Mouse (Mus musculus) gastrocnemius, adult 18-20 months (tissue): ENCODE measurements around the gene Hivep2. TPM values are rescaled to one million over a fixed set of nuclear protein-coding genes. Genes with fewer than 3 reads are reported as not detected.

Source experiments
- DNase-seq: peaks from one replicate; pipeline ENCODE4 v3.0.0; 2021; ENCODE audit warnings: low spot score
- total RNA-seq, 2 experiments: library from RNA; stranded (reverse); gene quantifications; 2 replicates each; pipeline ENCODE4 v1.2.3; 2021

The Hivep2 gene
- total RNA-seq, 2 experiments from 2014 or later, result 47.5 to 48.3 TPM

DNA sequence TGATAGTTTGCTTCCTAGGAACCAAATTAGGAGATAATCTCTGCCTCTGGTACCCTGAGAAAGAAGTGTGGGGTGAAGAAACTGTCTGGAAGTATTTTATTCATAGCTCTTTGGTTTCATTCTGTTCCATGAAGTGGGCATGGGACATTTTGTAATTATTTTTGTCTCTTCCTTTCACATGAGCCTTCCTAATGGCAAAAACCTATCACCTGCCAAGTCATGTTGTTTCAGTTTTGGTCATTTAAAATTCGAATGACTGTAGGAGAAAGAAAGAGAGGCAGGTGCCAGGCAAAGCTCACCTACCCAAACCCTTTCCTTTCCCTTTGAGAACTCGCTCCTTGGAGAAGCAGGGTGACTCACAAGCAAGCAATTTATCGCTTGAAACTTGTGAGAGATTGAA lies 53.3 kb downstream of the Hivep2 start:
- no peak for DNase-seq

DNA sequence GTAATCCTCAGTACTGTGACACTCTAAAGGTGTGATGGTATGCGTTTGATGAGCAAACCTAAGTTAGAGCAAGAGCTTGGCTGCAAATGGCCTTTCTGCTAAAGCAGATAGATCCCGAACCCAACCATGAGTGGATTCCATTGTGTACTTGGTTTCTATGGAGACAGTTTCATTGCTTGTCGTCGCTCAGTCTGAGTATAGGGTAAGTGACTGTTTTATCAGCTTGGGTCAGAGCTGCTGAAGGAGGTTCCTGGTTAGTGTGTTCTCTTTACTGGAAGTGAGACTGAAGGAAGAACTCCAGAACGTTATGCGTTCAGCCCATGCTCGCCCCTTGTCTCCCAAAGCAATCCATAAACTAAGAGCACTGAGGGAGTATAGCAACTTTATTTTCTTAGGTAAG lies 54.4 kb downstream of the Hivep2 start:
- DNase-seq, result no peak

DNA sequence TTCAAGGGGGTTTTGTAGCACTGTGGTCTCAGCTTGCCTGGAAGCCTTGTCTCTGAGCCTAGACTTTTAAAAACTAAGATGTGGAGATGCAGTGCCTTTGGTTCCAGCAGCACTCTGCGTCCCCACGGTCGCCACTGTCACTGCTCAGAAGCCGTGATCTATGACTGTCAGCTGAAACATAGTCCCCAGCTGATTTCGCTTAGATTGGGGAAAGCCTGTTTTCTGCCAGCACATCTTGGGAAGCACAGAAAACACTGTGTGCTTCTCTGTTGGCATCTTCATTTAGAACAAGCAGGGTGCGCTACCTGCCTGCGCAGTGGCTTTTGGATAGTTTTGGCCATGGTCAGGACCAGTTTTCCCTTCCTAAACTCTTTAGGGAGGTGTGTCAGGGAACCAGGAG lies 59.1 kb downstream of the Hivep2 start:
- DNase-seq, result peak; percentile 60

DNA sequence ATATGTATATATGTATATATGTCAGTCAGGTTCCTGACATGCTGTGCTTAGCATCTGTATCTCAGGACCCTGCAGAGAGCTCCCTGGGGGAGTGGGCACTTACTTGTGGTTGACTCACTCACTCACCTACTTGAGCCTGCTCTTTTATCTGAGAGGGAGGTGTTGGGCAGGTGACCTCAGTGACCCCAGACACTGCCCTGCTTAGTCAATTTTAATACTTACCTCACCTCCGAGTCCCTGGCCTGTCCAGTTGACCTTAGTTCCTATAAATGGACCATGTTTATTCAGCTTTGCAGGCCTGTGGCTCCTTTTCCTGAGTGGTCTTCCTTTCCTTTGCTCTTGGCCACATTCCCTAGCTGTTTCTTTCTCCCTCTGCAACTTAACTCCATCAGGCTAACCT lies 61.9 kb downstream of the Hivep2 start:
- no peak for DNase-seq

DNA sequence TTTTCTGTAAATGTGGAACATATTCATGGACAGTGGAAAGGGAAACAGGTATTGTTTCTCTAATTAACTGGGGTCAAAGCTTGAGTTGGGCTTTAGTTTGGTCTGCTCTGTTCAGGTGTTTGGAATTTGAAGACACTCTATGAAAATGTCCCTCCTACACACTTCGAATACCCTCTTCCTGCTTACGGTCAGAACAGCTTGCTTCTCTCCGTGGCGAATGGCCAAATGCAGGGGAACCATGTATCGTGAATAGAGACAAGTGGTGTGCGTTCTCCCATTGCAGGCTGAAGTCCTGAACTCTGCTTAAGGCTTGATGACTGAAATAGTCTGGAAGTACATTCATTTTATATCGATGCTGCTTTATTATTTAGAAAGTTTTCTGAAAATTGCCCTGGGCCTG lies 63.1 kb downstream of the Hivep2 start:
- DNase-seq, result no peak

DNA sequence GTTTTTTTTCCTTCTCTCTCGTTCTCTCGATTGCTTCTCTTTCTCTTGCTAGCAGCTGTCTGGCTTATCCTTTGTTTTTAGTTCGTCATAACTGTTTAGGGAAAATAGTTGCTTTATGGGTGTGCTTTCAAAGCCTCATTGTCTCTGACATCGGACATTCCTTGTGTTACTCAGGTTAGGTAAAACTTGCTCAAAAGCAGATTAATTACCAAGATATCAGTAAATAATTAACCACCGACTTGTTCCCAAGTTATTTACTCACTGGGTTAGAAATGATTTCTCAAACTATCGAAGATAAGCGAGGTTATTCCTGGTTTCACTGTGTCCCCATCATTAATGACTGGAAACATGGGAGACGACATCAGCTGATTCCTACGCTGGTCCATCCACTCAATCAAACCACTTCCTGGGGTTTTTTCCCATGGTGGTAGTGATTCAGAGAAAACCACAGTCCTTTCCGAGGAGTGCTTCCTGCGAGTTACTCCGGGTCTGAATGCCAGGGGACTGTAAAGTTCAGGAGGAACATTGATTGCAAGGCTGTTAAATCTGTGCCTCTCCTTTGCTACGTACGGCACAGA lies 64.7 kb downstream of the Hivep2 start:
- no peak for DNase-seq

DNA sequence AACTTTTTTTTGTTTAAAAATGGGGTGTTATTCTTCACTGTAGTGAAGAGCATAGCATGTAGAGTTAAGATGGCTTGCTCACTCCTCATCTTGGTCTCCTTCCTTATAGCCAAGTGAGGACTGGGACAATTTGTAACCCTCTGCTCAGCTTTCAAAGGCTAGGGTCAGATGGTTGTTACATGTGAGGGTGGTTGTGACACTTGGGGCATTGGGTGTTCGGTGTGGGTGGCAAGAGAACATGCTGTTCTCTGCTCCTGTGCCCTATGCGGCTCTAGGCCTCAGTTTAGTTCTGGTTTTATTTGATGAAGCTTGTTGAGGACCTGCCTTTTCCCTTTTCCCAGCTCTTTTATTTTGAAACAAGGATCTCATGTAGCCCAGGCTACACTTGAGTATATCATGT lies 66.7 kb downstream of the Hivep2 start:
- peak; percentile 52 for DNase-seq

DNA sequence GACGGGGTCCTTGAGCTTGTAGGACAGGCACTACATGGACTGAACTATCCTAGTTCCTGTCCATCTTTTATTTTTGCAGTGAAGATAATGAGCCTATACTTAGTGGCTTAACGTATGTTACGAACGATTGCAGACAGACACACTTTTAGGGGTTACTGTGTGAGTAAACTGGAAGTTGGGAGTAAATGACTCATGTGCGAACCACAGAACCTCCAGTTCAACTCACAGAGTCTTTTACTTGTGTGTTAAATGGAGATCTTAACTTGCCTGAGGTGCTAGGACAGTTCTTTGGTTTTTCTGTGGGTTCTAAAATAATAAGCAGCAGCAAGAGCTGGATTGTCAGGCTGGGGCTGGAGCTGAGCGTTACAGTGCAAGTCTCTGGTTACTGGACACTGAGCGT lies 68.2 kb downstream of the Hivep2 start:
- DNase-seq, result no peak

DNA sequence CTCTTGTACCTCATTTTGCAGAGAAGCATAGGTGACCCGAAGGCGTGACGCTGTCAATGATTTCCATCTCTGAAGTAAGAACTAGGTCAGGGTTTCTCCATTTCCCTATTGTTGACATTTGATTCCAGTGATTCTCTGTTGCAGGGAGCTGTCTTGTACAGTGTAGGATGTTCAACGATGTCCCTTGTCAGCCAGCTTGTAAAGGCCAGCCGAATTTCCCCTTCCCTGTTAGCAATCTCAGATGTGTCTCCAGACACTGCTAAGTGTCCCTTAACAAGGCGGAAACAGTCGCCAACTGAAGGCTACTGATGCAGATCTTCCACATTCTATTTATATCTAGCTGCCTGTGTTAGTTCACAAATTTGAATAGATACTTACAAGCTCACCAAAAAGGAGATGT lies 68.9 kb downstream of the Hivep2 start:
- no peak for DNase-seq

DNA sequence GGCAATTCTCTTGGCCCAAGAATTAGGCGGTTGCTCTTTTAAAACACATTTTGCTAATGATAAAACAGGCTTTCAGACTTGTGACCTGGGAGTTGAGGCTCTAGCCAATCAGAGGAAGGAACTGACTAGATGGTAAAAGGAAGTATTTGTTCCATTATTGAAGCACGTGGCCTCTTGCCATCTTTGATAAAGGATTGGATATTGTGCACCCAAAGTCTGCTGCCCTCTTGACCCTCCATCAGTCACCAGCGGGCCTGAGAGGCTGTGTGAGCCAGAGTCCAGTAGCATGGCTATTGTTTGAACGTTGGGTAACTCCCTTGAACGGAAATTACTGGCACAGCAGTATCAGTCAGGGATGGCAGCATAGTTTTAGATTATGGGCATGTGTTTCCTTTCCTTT lies 69.7 kb downstream of the Hivep2 start:
- DNase-seq, result no peak

DNA sequence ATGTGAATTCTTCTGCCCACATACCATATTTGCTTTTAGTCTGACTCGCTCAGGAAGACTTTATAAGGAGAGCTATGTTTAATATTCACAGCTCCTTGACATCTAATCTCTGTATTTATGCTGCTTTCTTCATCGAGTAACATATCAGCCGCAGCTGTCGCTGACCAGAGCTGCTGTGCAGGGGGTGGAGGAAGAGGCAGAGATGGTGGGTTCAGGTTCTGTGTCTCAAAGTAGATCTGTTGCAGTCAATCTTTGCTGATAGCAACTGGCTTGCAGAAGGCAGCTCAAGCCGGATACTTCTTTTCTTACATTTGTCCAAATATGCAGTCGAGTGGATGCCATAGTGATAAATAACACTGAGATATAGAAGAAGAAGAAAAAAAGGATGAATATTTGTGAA lies 70.6 kb downstream of the Hivep2 start:
- no peak for DNase-seq

DNA sequence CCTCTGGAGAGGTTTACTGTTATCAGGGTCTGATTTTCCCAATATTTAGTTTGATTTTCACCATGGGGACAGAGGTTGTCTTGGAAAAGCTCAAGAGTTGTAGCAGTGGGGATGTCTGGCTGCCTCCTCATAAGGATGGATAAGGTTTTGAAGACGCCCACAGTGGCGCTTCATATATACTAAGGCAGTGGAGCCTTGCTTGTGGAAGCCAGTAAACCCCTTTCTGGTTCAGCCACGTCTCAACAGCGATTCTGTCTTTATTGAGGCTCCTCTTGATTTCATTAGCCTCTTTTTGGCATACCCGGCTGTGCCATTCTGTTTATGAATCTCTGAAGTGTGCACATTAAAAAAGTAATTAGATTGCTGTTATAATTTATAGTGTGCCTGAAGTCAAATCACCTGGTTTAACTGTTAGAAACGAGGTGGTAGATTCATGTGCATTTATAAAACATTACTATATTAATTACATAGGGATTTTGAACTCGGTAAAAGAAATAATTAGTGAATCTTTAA lies 72.2 kb downstream of the Hivep2 start:
- DNase-seq, result no peak

DNA sequence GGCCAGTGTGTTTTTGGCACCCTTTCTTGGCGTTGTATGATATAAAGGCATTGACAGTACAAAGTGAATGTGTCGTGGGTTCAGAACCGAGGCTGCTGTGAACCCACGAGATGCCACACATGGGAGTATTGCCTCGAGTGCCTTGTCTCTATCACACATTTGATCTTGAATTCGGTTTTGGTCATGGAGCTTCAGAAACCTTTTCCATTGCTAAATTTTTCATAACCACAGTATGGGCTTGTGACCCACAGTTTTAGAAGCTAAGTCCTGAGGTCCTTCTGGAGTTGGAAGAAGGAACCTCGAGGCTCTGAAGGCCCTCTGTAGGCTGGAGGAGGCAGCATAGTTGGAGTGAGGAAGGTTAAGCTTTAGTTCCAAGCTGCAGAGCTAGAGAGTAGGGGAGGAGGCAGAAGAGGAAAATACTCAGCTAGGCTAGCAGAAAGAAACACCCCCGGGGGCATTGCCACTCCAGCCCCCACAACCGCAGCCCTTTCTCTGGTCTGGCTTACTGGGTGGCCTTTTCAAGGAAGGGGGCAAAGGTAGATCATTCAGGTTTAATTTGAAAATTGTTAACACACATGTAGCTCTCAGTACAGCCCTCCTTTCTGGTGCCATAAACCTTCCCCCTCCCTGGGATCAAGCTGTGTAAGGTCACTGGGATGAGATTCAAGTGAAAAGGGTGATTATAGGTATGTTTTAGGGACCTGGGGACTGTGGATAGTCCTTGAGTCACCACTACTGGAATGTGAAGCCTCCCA lies 75.0 kb downstream of the Hivep2 start:
- no peak for DNase-seq

DNA sequence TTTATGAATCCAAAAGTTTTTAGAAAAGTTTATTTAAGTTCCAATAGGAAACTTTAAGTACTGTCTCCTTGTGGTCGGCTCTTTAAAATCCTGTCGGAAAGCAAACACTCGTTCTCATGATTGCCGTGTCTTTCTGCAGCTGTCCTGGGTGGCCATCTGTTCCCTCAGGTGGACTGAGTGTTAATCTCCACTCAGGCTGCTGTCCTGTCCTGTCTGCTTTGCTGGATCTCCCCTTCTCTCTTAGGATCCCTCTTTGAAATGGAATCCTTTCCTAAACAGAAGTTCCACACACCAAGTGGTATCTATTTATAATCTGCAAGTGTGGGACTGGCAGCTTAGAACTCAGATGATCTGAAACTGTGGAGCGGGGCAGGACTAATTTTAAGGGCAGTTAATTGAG lies 75.7 kb downstream of the Hivep2 start:
- DNase-seq, result peak; percentile 42

DNA sequence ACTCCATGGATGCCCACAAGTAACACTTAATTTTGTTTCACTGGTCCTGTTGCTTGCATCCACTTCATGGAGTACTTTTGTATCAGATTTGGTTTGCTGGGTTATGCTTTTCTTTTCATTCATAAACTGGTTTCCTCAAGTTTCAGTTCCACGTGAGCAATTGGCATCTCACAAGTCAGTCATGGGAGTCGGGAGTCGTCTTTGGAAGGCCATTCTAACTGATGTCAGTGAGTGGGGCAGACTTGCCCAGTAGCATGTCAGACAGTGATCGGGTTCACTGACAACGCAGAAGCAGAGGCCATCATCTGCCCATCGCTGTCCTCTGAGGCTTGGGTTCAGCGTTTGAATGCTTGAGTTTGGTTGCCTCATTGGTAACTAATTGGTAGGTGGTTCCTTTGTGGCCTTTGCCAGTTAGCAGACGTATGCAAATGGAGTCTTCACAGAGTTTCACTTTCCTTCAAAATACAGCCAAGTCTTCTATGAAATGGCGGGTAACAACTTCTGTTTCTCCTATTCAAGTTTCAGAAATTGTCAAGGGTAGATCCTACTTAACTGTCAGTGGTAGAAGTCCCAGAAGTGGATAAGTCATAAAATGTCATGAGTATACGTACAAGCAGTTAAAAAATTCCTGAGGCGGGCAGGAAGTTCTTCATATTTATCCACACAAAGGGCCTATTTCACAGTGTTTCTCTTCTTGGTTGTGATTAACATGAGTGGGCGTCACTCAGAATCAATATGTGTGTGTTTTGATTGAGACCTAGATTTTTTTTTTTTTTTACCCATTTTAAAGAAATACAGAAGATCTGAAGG lies 76.9 kb downstream of the Hivep2 start:
- no peak for DNase-seq

DNA sequence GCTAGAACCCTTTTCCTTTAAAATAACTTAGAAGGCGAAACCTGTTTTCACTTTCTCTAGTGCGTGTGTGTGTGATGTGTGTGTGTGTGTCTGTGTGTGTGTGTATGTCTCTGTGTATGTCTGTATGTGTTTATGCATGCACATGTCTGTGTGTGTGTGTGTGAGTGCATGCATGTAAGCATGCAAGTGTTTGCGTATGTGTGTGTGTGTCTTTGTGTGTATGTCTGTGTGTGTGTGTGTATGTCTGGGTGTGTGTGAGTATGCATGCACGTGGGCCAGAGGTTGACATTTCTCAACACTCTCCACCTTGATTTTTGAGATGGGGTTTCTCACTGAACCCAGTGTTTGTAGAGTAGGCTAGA lies 77.5 kb downstream of the Hivep2 start:
- DNase-seq, result no peak

DNA sequence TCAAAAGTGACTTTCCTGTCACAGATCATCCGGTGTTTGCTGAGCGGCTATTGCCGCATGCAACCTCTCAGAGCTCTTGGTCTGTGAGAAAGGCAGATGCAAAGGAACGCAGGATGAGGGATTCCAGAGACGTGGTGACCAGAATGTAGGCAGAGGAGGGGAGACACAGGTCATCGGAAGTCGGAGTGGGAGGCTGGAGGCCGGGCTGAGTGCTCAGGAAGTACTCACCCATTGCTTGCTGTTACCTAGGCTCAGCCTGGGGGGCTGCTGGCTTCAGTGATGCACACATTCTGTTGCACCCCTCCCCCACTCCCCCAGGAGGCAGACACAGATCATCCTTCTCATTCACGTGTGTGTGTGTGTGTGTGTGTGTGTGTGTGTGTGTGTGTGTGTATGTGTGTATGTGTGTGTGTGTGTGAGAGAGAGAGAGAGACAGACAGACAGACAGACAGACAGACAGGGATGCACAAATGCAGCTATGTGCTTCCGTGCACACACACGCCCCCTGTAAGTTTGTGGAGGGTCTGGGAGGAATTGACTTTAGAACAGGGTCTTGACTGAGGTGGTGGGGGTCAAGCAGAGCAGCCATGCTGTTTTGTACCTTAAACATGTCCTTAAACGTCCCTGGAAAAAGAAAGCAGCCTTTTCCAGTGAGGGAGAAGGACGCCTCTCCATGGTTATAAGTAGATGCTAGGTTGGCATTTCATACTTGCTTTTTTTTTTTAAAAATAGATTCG lies 78.3 kb downstream of the Hivep2 start:
- DNase-seq, result no peak

DNA sequence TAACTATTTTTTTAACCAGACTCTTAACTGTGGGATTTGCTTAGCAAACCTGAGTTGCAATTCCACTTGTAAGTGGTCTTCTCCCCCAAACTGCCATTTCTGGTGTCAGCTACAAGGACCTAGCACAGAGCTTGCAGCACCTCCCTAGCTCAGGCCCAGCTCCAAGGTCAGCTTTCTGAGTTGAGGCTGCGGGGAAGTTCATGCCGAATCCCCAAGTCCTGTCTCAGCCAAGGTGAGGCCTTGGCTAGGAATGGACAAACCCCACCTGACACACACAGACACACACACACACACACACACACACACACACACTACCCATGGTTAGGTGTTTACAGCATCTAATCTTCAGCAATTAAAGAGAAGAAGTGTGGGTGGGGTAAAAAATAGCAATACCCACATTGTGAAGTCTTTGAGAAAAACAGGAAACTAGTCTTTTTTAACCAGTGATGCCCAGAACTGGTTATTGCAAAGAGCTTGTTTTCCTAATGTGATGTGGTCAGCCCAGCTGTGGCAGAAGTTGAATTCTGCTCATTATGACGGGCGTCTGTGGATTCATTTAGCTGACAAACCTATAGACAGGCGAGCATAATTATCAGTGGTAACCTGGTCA lies 79.0 kb downstream of the Hivep2 start:
- no peak for DNase-seq

DNA sequence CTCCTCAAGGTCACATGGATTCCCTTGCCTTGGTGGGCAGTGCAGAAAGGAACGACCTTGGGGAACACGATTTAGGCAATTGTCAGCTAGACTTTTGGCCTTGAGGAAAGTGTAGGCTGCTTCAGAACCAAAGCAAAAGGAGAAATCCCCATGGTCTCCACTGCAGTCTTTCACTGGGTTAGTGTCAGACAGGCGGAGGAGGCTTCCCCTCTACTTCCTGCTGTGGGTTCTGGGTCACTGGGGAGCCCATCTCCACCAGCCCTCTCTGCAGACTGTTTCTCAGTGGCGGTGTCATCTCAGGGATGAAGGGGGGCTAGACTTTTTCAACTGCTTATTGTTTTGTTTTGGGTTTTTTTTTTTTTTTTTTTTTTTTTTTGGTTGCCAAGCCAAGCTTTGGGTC lies 79.9 kb downstream of the Hivep2 start:
- DNase-seq, result no peak

DNA sequence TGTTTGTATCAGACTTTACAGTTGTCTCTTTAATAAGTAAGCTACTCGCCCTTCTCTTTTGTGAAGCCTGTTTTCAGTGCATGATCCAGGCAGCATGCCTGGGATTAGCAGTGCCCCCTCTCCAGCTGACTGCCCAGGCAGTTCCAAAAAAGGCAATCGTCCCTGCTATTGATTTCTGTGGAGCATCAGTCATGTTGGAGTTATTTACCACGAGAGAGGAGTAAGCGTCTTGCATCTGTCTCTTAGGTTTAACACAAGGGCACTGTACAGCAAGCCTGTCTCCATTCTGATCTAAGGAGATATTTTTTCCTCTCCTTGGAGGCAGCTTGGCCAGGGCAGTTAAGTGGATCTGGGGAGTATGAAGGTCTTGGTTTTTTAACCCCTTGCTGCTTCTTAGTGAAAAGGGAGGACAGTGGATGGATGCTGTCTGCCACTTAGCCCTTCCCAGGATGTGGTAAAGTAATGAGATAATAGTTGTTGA lies 80.3 kb downstream of the Hivep2 start:
- no peak for DNase-seq

DNA sequence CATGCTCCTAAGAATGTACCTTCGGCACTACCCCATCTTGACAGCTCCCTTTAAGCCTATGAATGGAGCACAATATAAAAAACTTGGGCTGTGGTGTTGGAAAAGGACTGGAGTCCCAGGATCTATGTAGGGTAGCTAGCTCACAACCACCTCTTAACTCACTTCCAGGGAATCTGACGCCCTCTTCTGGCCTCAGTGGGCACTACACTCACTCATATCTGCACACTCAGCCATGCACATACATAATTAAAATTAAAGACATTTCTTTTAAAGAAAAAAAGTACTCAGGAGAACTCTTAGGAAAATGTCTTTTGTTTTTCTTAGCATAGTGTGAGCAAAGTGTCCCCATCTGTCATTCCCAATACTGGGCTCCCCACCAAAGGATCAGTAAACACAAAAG lies 81.1 kb downstream of the Hivep2 start:
- DNase-seq, result no peak
